Mouse (Mus musculus) erythroid progenitor cell, adult 5-6 weeks (primary cell): ENCODE measurements around the gene Cgnl1. TPM values are rescaled to one million over a fixed set of nuclear protein-coding genes. Genes with fewer than 3 reads are reported as not detected.

Source experiments
- ATAC-seq: replicated peaks from 2 replicates; pipeline ENCODE4 v1.8.0; 2016; ENCODE audit warnings: moderate number of reproducible peaks, mild to moderate bottlenecking, moderate TSS enrichment, inconsistent platforms; ENCODE audit not compliant: poor library complexity, low FRiP score, severe bottlenecking
- total RNA-seq, 2 experiments: library from RNA; stranded (forward) in 1 of 2; stranded (reverse) in 1 of 2; fragments of 150-400 nt in 1 of 2; fragments of 186-747, 209-891 nt in 1 of 2; gene quantifications; 2 replicates each; pipeline versions ENCODE4 v1.2.3 to v1.2.4; 2015 to 2017; ENCODE audit warnings: low replicate concordance in 2 of 2

The Cgnl1 gene
- total RNA-seq, 2 experiments from 2014 or later: not detected

GRCm38 (mm10) chr9:71728822-71729311 is 42.5 kb downstream of the Cgnl1 start:
- no peak for ATAC-seq

GRCm38 (mm10) chr9:71727233-71727632 is 44.2 kb downstream of the Cgnl1 start:
- no peak for ATAC-seq

- no peak for ATAC-seq
These were observed 45.3 kb downstream of the Cgnl1 start for GRCm38 (mm10) chr9:71726121-71726520.

GRCm38 (mm10) chr9:71722366-71722765 is 49.0 kb downstream of the Cgnl1 start:
- ATAC-seq: no peak

- ATAC-seq: no peak
These were observed 54.4 kb downstream of the Cgnl1 start for GRCm38 (mm10) chr9:71716995-71717394.

GRCm38 (mm10) chr9:71710776-71711175 is 60.6 kb downstream of the Cgnl1 start:
- ATAC-seq: no peak

- ATAC-seq: no peak
These were observed 62.2 kb downstream of the Cgnl1 start for GRCm38 (mm10) chr9:71709199-71709598.

GRCm38 (mm10) chr9:71707989-71708388 is 63.4 kb downstream of the Cgnl1 start:
- no peak for ATAC-seq

GRCm38 (mm10) chr9:71704332-71705014 is 66.9 kb downstream of the Cgnl1 start:
- ATAC-seq: no peak

GRCm38 (mm10) chr9:71699087-71699486 is 72.3 kb downstream of the Cgnl1 start:
- ATAC-seq: no peak

- no peak for ATAC-seq
These were observed 73.3 kb downstream of the Cgnl1 start for GRCm38 (mm10) chr9:71698116-71698515.

- no peak for ATAC-seq
These were observed 74.2 kb downstream of the Cgnl1 start for GRCm38 (mm10) chr9:71697189-71697588.

- no peak for ATAC-seq
These were observed 74.6 kb downstream of the Cgnl1 start for GRCm38 (mm10) chr9:71696762-71697161.

GRCm38 (mm10) chr9:71695133-71695532 is 76.3 kb downstream of the Cgnl1 start:
- no peak for ATAC-seq

- ATAC-seq: no peak
These were observed 77.2 kb downstream of the Cgnl1 start for GRCm38 (mm10) chr9:71694223-71694622.

- ATAC-seq: no peak
These were observed 77.6 kb downstream of the Cgnl1 start for GRCm38 (mm10) chr9:71693771-71694170.

GRCm38 (mm10) chr9:71692165-71692564 is 79.2 kb downstream of the Cgnl1 start:
- ATAC-seq: no peak

GRCm38 (mm10) chr9:71689369-71690073 is 81.9 kb downstream of the Cgnl1 start:
- ATAC-seq: no peak

- ATAC-seq: no peak
These were observed 84.9 kb downstream of the Cgnl1 start for GRCm38 (mm10) chr9:71686463-71686862.

GRCm38 (mm10) chr9:71684772-71685171 is 86.6 kb downstream of the Cgnl1 start:
- no peak for ATAC-seq

- no peak for ATAC-seq
These were observed 91.0 kb downstream of the Cgnl1 start for GRCm38 (mm10) chr9:71680381-71680780.
